Mouse (Mus musculus) midbrain, embryonic 10.5 days (tissue): Measurements from ENCODE around the gene Acot11. TPM values are rescaled to one million over a fixed set of nuclear protein-coding genes. Genes with fewer than 3 reads are reported as not detected.
"Not testable (repeated sequence)": the region's sequence is repeated elsewhere in the genome, so short reads cannot be mapped to it uniquely, and the experiment has no call there.

Source experiments
- DNase-seq: peaks from one replicate; pipeline ENCODE4 v3.0.0-alpha.2; 2017; ENCODE audit warnings: low spot score
- H3K27ac ChIP-seq: fragments of 300-500 bp; sonication (generic); replicated peaks from 2 replicates; pipeline ENCODE4 v1.5.1; 2016; ENCODE audit warnings: mild to moderate bottlenecking
- H3K27me3 ChIP-seq: fragments of 300-500 bp; sonication (generic); 2 replicates; pipeline ENCODE4 v1.6.1; 2016; ENCODE audit warnings: low read depth, mild to moderate bottlenecking; ENCODE audit not compliant: poor library complexity, severe bottlenecking
- H3K36me3 ChIP-seq: fragments of 300-500 bp; sonication (generic); 2 replicates; pipeline ENCODE4 v1.6.1; 2016; ENCODE audit warnings: mild to moderate bottlenecking, moderate library complexity
- H3K4me1 ChIP-seq: fragments of 300-500 bp; sonication (generic); 2 replicates; pipeline ENCODE4 v1.6.1; 2016
- H3K4me3 ChIP-seq: fragments of 300-500 bp; sonication (generic); 2 replicates; pipeline ENCODE4 v1.5.1; 2016; ENCODE audit warnings: mild to moderate bottlenecking, moderate library complexity
- H3K9me3 ChIP-seq: fragments of 300-500 bp; sonication (generic); replicated peaks from 2 replicates; pipeline ENCODE4 v1.6.1; 2016; ENCODE audit warnings: mild to moderate bottlenecking
- WGBS: fragments of 180-500 bp; shearing (Covaris S2); methylation state at CpG from one replicate; pipeline ENCODE4 v1.1.7; 2016; 5-methylcytosine and 5-hydroxymethylcytosine counted together
- polyA plus RNA-seq: library from polyadenylated mRNA; unstranded; fragments of >200 nt; fragmentation: Nextera tagmentation; extraction: Ambion mirVana; gene quantifications from 2 replicates; pipeline ENCODE4 v1.2.1, GENCODE M21; 2016

Acot11 gene
- polyA plus RNA-seq, 1 experiment from 2014 or later = 2.0 TPM

DNA sequence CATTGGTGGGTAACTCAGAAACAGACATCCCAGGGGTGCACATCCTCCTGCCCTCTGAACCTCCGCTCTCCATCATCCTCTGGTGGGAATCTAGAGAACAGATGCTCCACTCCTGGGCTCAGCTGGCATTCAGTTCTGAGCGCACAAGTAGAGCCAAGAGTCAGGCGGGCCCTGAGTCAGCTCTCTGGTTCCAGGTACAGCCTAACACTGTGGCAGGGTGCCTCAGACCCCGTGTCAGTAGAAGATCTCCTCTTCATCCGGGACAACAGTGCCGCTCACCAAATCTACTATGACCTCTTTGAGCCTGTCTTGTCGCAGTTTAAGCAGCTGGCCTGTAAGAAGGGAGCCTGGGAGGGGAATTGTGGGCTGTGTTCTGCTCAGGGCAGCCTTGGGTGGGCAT lies 58.9 kb downstream of the Acot11 start:
- Histone ChIP-seq H3K4me1 (peaks cover 28% of the 10 kb centered on the region), H3K9me3 (no peaks in the 10 kb centered on the region), H3K27me3 (no peaks in the 10 kb centered on the region), H3K36me3 (no peaks in the 10 kb centered on the region), H3K27ac (0 out of 2 replicates have a peak overlapping the region, but pooled peaks have one; percentile 11), H3K4me3 (no peak overlapping the region)
- no peak for DNase-seq
- WGBS = 83% methylated on average over 7 of the region's 7 CpGs

DNA sequence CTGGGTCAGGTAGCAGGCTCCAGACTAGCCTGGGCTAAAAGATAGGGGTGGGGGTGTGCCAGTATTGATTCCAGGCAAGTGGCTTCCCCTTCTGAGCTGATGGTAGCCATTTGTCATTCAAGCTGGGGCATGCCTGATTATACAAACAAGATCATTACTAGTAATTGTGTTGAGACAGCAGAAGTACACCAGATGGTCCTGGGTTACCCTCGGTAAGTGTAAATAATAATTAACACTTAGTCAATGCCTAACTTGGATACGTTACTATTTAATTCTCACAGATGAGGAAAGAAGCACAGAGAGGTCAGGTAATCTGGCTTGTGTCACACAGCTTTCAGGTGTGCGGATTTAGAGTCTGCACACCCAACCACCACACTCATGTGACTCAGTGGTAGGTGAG lies 66.9 kb downstream of the Acot11 start:
- WGBS = 87% methylated on average over 3 of the region's 3 CpGs
- no peak for DNase-seq

DNA sequence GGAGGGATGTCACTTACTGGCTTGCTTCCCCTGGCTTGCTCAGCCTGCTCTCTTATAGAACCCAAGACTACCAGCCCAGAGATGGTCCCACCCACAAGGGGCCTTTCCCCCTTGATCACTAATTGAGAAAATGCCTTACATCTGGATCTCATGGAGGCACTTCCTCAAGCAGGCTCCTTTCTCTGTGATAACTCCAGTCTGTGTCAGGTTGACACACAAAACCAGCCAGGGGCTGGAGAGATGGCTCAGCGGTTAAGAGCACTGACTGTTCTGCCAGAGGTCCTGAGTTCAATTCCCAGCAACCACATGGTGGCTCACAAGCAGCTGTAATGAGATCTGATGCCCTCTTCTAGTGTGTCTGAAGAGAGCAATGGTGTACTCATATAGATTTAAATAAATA lies 67.9 kb downstream of the Acot11 start:
- H3K9me3 ChIP-seq, H3K36me3 ChIP-seq, H3K27ac ChIP-seq, DNase-seq, H3K4me1 ChIP-seq, H3K4me3 ChIP-seq, H3K27me3 ChIP-seq: not testable (repeated sequence)
- WGBS = 77% methylated on average over 1 of the region's 1 CpGs

More for the DNA sequence above, 66.9 kb downstream of the Acot11 start:
- Histone ChIP-seq H3K27me3 (no peaks in the 10 kb centered on the region), H3K9me3 (no peaks in the 10 kb centered on the region), H3K4me3 (no peak overlapping the region), H3K36me3 (no peaks in the 10 kb centered on the region), H3K27ac (no peak overlapping the region), H3K4me1 (no peaks in the 10 kb centered on the region)

DNA sequence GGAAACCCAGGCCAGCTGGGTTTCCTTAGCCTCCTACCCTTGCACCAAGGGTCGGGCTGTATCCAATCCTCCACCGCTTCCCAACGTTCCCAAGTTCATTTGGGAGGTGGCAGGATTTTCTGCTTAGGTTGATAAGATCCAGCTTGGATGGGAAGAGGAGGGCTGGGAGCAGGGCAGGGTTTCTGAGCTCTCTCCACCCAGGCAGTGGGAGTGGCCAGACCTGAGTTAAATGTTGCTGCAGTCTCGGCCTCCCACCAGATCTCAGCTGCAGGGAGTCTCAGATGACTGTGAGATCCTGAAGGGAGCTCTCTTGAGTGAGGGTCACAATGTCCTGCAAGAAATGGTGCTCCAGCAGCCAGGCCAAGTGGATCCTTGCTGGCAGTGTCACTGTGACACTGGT lies 71.2 kb downstream of the Acot11 start, which contains the start of gene Fam151a:
Gene Fam151a (plus strand): TSS at position 254 of the 400 bp plus-strand sequence.
- H3K36me3 ChIP-seq = no peaks in the 10 kb centered on the region
- no peak for DNase-seq
- H3K27me3 ChIP-seq = no peaks in the 10 kb centered on the region
- 0 out of 2 replicates have a peak, but pooled peaks cover 3% of the 10 kb centered on the region for H3K4me1 ChIP-seq
- H3K27ac ChIP-seq = no peak within 1 kb of the TSS
- H3K4me3 ChIP-seq = no peak within 1 kb of the TSS
- H3K9me3 ChIP-seq = no peaks in the 10 kb centered on the region
- 71% methylated on average over 4 of the region's 4 CpGs for WGBS

DNA sequence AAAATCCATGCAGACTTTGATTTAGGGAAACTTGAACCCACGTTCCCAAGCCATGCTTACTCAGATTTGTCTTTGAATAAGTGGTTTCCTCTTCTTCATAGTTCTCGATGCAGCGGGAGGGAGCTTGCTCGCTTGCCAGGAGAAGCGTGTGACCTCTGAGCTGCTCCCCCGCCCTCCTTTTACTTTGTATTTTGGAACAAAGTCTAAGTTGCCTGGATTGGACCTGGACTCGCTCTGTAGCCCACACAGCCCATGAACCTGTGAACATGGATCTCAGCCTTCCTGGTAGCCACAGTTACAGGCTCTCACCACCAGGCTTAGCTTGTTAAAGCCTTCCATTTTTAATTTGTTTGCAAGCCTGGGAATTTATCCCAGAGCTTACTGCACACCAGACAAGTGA lies 74.0 kb downstream of the Acot11 start, which contains the start of gene Mroh7:
Gene Mroh7 (minus strand): TSS at position 112 of the 400 bp plus-strand sequence.
- Histone ChIP-seq H3K4me3 (no peak within 1 kb of the TSS), H3K27ac (no peak within 1 kb of the TSS), H3K4me1 (0 out of 2 replicates have a peak, but pooled peaks cover 3% of the 10 kb centered on the region), H3K27me3 (no peaks in the 10 kb centered on the region), H3K9me3 (no peaks in the 10 kb centered on the region), H3K36me3 (no peaks in the 10 kb centered on the region)
- no peak for DNase-seq
- WGBS = 89% methylated on average over 7 of the region's 7 CpGs

DNA sequence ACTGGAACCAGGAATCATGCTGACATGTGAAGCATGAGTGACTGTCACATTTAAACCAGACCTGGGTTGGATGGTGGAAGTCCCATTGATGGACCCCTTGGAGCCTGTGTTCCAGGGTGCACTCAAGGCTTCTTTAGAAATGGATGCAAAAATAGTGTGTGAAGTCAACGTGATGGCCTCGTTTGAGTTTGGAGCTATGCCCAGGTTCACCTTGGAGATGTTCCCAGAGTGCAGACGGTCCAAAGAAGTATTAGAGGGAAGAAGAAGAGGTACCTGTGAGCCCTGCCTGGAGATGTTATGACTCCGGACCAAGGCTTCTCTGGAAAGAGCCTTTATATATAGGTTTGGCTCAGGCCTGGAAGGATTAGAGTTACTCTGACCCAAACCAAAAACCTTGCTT lies 84.2 kb downstream of the Acot11 start:
- no peaks in the 10 kb centered on the region for H3K9me3 ChIP-seq

DNA sequence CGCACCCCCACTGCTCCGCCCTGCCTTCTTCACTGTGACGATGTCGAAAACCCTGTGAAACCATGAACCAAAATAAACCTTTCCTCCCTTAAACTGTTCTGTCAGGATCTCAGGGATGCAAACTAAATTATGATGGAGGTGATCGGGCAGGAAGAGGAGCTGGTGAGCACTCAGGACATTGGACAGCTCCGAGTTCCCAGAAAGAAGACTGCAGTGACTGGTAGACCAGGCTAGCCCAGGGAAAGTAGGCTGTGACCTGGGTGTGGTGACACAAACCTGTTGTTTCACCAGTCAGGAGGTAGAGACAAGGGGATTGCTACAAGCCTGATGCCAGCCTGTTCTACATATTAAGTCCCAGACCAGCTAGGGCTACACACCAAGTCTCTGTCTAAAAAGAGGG lies 91.2 kb downstream of the Acot11 start:
- DNase-seq = no peak
- H3K27ac ChIP-seq = no peak overlapping the region
- H3K27me3 ChIP-seq = no peaks in the 10 kb centered on the region
- H3K36me3 ChIP-seq = no peaks in the 10 kb centered on the region
- H3K9me3 ChIP-seq = no peaks in the 10 kb centered on the region
- peaks cover 10% of the 10 kb centered on the region for H3K4me1 ChIP-seq
- WGBS = 90% methylated on average over 6 of the region's 6 CpGs
- no peak overlapping the region for H3K4me3 ChIP-seq

More for the DNA sequence above, 84.2 kb downstream of the Acot11 start:
- no peak for DNase-seq
- H3K4me1 ChIP-seq = no peaks in the 10 kb centered on the region
- H3K4me3 ChIP-seq = no peak overlapping the region
- WGBS = 95% methylated on average over 4 of the region's 4 CpGs
- H3K27me3 ChIP-seq = no peaks in the 10 kb centered on the region
- H3K36me3 ChIP-seq = no peaks in the 10 kb centered on the region
- H3K27ac ChIP-seq = no peak overlapping the region

DNA sequence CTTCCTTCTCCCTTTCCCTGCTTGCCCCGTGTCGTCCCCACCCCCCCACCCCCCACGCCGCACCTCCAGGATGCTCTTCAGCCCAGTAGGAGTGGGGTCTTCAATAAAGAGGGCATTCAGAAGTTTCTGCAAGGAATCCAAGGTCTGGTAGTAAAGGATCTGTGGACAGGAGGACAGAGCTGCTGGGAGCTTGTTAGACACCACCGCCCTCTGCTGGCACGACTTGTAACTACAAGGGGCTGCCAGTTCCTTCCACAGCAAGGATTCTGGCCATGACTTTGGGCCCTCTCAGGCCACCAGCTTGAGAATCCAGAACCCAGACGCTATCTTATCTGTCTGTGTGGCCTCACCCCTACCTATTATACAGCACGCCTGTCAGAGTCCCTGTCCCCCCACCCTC lies 96.4 kb downstream of the Acot11 start:
- Histone ChIP-seq H3K4me1 (peaks cover 31% of the 10 kb centered on the region), H3K27me3 (no peaks in the 10 kb centered on the region), H3K36me3 (no peaks in the 10 kb centered on the region), H3K9me3 (no peaks in the 10 kb centered on the region), H3K27ac (peak overlapping the region; percentile 65), H3K4me3 (peak overlapping the region; percentile 21; the same call in 1 of the 2 replicates)
- peak; percentile 85 for DNase-seq
- WGBS = 4% methylated on average over 8 of the region's 8 CpGs

DNA sequence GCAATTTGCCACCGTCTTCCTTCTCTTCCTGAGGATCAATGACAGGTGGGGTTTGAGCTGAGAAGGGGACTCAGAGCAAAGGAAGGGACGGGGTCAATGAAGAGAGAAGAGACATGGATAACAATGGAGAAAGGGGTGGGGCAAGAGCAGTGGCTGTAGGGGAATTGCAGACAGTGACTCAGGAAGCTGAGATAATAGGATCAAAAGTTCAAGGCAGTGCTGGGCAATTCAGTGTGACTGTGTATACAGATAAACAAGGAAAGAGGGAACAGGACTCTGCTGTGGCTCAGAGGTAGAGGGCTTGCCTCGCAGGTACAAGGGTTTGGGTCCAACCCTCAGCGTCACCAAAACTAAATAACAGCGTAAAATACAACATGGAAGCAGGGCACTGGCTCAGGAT lies 96.8 kb downstream of the Acot11 start:
- no peak overlapping the region for H3K4me3 ChIP-seq
- H3K36me3 ChIP-seq = no peaks in the 10 kb centered on the region
- peaks cover 31% of the 10 kb centered on the region for H3K4me1 ChIP-seq
- DNase-seq = no peak
- H3K27ac ChIP-seq = peak overlapping the region; percentile 65
- peaks cover 4% of the 10 kb centered on the region; the same call in 1 of the 2 replicates for H3K27me3 ChIP-seq
- no peaks in the 10 kb centered on the region for H3K9me3 ChIP-seq
- WGBS = 36% methylated on average over 5 of the region's 5 CpGs

DNA sequence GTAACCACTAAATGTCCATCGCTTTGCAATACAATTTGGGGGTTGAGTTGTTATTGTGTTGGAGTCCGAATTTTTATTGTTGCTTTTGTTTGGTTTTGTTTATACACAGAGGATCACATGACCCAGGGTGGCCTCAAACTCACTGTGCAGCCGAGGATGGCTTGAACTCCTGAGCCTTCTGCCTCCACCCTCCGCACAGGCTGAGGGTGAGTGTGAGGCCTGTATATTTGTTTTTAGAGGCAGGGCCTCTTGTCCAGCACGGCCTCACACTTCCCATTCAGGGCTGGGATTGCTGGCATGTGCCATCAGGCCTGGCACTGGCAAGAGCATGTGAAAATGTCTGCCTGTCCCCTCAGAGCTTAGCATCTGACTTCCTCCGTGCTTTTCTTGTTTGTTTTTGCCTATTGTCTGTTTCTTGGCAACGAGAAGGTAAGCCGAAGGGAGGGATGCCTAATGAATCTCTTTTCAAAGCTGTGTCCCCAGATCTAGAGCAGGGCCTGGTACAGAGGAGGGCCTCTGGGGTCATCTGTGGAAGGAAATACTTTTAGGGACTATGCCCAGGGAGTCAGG lies 99.6 kb downstream of the Acot11 start:
- DNase-seq = peak; percentile 32
- 37% methylated on average over 8 of the region's 8 CpGs for WGBS
- peaks cover 26% of the 10 kb centered on the region for H3K27me3 ChIP-seq
- no peak overlapping the region for H3K4me3 ChIP-seq
- H3K36me3 ChIP-seq = no peaks in the 10 kb centered on the region
- no peaks in the 10 kb centered on the region for H3K9me3 ChIP-seq
- peak overlapping the region; percentile 83 for H3K27ac ChIP-seq
- H3K4me1 ChIP-seq = peaks cover 40% of the 10 kb centered on the region

DNA sequence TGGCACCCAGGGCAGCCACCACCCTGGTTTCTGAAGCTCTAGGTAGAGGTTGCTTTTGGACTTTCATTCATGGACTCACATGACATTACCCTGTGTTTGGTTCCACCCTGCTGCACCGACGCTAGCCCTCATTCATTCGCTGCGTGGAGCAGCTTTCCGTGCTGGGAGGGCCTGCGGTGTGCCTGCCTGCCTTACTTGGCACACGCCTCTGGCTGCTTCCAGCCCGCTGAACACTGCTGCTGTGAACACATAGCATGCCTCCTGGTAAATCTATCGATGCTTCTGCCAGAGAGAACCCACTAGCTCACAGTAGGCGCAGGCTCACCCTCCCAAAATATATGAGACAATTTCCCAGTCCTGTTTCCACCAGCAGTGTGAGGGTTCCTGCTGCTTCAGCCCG lies 100.4 kb downstream of the Acot11 start:
- H3K9me3 ChIP-seq = no peaks in the 10 kb centered on the region
- no peak overlapping the region for H3K4me3 ChIP-seq
- peak overlapping the region; percentile 83; the same call in 1 of the 2 replicates for H3K27ac ChIP-seq
- WGBS = 73% methylated on average over 11 of the region's 11 CpGs
- H3K27me3 ChIP-seq = peaks cover 27% of the 10 kb centered on the region
- peaks cover 47% of the 10 kb centered on the region for H3K4me1 ChIP-seq
- no peak for DNase-seq
- no peaks in the 10 kb centered on the region for H3K36me3 ChIP-seq

DNA sequence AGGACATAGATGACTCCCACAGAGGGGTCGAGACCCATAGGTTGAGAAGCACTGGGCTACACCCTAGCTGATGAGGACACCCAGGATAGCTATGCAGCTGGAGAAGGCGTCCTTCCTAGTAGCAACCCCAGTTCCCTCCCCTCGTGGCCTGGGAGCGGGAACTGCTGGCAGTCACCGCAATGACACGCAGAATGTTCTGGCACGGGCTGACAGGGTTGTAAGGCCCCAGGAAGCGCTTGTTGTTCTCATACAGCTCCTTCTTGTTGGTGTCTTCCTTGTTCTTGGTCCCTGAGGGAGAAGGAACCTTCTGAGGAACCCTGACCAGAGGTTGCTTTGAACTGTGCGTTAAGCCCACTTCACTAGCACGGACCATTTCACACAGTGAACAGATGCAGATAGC lies 100.8 kb downstream of the Acot11 start:
- no peaks in the 10 kb centered on the region for H3K9me3 ChIP-seq
- 84% methylated on average over 10 of the region's 10 CpGs for WGBS
- H3K27me3 ChIP-seq = peaks cover 27% of the 10 kb centered on the region
- H3K36me3 ChIP-seq = no peaks in the 10 kb centered on the region
- DNase-seq = no peak
- H3K27ac ChIP-seq = peak overlapping the region; percentile 83; the same call in 1 of the 2 replicates
- no peak overlapping the region for H3K4me3 ChIP-seq
- peaks cover 47% of the 10 kb centered on the region for H3K4me1 ChIP-seq

DNA sequence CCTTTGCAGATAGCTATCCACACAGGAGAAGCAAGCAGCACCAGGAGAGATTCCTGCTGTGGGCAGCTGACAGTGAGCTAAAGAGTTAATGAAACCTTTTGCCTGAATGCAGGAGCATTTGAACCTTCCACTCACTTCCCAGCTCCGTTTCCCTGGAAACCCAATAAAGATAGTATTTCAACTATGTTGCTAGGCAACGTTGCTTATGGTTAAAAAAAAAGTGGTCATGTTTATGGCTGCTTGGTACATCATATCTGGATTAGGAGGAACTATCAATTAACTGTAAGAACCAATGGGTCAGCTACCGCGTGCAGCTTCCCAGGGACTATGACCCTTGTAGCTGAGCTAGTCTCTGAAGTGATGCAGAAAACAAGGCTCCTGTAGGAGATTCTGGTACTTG lies 104.0 kb downstream of the Acot11 start:
- Histone ChIP-seq H3K4me3 (no peak overlapping the region), H3K4me1 (peaks cover 36% of the 10 kb centered on the region), H3K36me3 (no peaks in the 10 kb centered on the region), H3K27ac (no peak overlapping the region), H3K27me3 (peaks cover 27% of the 10 kb centered on the region), H3K9me3 (no peaks in the 10 kb centered on the region)
- no peak for DNase-seq
- WGBS = 69% methylated on average over 4 of the region's 4 CpGs
